Mouse (Mus musculus) cerebellum, postnatal 4 days (tissue): ENCODE results near the gene Grk6.
"Not testable (repeated sequence)": the region's sequence is repeated elsewhere in the genome, so short reads cannot be mapped to it uniquely, and the experiment has no call there.

Experiments used
- DNase-seq, 2 experiments: peaks; one replicate each; pipeline ENCODE4 v3.0.0; 2022; ENCODE audit warnings: low spot score in 2 of 2, mixed read lengths in 1 of 2

Grk6 gene

DNA sequence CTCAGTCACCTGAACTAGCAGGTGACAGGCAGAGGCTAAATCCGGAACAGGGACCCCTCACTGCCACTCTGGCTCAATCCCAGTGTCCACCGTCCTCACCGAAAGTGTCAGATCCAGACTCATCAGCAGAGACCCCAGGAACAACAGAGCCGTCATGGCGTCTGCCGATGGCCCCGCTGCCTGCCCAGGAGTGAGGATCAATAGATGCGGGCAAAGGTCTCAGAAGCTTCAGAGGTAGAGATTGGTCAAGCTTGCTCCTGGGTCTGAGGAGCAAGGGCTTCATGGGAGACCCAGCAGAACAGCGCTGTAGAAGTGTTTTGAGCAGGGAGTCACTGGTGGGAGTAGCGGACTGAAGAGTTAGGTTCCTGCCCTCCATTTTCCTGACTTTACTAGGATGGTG is 18.3 kb upstream of the Grk6 start, which contains the start of gene F12:
F12 (minus strand) TSS at position 181 of the 400 bp plus-strand sequence.
- no peak for DNase-seq

DNA sequence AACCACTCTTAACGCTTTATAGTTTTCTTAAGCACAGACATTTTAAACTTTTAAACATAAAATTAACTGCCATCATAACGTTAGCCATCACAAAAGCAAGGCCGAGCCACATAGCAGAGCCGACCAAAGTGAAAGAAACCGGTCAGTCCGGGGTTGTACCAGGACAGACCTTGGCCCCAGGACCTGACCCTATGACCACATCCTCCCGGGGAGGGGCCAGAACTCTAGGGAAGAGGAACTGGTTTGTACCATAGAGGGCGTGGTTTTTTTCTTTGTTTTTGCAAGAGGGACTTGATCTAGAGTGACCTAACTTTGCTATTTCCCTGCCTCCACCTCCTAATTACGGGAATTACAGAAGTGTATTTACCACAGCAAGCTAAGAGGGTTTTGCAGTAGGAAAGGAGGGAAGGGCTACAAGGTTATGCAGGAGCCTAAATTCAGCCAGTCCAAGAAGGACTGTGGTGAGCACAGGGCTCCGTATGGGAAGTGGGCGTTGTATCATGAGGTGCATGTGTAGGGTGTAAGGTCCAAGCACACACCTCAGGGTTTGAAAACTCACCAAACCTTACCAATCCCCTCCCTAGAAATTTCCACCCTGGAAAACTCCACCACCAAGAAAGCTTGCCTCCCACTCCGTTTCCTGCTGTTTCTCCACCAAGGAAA is 15.5 kb upstream of the Grk6 start:
- no peak for DNase-seq

- no peak for DNase-seq
Observed at GRCm38 (mm10) chr13:55430566-55430965, 14.3 kb upstream of the Grk6 start.

DNA sequence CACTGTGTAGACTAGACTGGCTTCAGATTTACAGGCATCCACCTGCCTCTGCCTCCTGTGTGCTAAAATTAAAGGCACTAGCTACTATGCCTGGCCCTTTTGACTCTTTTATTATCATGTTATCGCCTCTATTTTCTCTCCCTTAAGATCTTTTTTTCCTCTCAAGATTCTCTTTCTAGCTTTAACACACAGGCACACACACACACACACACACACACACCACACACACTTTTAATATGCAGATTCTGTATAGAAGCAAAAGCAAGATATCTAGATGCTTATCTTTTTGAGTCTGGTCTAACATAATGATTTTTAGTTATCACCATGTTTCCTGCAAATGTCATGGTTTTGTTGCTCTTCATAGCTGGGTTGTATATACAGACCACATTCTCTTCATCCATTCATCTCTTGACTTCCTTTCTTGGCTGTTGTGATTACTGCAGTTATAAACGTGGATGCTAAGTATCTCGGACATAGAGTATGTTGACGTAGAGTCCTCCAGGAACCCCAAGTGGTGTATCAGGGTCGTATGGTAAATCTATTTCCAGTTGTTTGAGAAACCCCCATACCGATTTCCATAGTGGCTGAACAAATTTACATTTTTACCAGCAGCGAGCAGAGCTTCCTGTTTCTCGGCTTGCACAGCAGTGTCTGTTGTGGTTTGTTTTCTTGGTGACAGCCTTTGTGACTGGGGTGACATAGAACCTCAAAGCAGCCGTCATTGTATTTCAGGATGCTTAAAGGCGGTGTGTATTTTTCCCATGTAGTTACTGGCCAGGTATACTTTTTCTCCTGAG is 12.8 kb upstream of the Grk6 start:
- no peak for DNase-seq

DNA sequence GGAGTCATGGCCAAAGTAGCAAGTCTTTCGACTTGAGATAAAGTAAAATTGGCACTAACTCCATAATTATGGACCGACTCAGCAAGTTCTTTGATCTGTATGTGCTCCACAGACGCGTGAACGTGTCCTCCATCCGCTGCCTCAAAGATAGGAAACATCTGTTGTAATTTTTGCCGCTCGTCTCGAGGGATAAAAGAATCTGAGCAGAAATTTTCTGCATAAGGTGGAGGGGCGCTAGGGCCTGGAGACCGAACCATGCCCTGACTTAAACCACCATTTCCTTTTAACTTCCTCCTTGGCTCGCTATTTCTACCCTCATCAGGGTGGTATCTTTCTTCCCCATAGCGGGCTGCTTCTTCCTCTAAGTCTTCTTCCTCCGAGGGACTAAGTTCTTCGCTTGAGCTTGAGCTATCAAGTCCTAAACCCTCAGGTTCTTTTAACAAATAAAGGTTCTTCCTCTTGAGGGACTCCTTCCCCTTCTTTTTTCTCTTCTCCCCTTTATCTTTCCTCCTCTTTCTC is 7.7 kb upstream of the Grk6 start:
- not testable (repeated sequence) for DNase-seq

DNA sequence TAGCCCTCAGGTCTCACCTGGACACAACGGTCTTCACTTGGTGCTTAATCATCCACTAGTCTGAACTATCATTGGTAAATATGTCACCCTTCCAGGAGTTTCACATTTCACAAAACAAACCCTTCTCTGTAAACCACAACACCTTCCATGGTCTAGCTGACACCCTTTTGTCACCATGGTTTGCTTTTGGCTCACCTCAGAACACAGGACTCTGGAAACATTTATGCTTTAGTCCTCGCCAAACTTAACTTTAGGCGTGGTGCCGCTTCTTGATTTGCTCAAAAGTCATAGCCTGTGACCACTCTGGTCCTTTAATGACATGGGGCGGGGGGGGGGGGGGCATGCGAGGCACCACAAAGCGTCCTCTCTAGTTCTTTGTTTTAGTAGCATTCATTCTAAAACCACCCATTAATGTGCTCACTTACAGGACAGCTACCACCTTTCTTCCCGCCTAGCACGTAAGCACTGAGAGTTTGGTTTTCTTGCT is 1.0 kb upstream of the Grk6 start:
- DNase-seq = no peak

DNA sequence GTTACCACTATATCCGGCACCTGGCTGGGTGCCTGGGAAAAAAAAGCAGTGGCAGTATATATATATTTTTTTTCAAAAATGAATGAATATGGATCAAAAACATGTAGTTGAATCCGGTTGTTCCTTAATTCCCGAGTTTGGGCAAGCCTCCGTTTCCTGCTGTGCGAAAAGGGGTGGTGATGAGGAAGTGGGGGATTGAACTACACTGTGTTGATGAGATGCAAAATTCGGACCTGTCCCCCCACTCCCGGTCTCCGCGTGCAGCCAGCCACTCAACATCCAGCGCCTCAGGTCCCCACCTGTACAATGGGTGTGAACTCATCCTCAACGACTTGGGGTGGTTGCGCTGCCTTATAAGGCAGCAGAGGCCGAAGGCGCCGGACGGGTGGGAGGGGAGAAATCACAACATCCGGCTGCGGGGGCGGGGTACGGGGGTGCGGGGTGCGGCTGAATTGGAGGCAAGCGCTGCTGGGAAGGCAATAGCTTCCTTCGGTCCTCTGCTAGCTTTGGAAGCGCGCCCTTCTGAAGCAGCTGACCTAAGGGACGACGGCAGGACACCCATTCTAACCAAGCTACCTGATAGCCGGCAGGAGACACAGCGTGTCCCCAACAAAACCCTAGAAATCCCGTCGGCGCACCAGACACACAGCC is 461 bp upstream of the Grk6 start:
- DNase-seq = no peak

GRCm38 (mm10) chr13:55445361-55446091 is 654 bp downstream of the Grk6 start:
- no peak for DNase-seq

GRCm38 (mm10) chr13:55446483-55447105 is 1.7 kb downstream of the Grk6 start:
- no peak for DNase-seq

- no peak for DNase-seq
Observed at GRCm38 (mm10) chr13:55447543-55447943, 2.7 kb downstream of the Grk6 start.

- no peak for DNase-seq
Observed at GRCm38 (mm10) chr13:55448131-55448530, 3.3 kb downstream of the Grk6 start.

- no peak for DNase-seq
Observed at GRCm38 (mm10) chr13:55449205-55449604, 4.3 kb downstream of the Grk6 start.

DNA sequence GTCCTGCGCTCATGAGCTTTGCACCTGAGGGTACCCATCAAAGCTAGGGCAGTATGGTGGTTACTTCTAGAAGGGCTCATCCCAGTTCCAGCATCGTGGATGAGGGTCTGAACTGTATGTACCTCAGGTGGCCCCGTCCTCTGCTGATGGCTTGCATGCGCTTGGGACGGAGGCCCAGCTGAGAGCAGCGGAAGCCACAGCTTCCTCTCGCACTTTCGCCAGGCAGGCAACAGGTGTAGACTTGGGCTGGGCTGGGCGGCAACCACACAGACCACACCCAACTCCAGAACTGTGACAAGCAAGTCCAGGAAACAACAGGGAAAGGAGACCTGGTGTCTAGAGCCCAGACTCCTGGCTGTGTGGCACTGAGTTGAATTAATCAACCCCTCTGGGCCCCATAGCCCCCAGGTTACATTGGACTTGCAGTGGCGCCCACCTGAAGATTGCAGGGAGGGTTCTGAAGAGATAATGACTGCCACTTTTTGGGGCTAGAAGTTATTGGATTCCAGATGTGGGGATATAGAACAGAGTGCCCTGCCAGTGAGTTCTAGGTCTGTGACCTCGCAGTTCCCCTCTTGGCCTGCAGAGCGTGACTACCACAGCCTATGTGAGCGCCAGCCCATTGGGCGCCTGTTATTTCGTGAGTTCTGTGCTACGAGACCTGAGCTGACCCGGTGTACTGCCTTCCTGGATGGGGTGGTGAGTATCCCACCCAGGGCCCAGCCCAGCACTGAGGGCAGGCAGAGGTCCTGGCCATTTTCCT is 5.0 kb downstream of the Grk6 start:
- no peak for DNase-seq

- peak in 1 of 2 experiments; percentile 73 for DNase-seq
Observed at GRCm38 (mm10) chr13:55450511-55450980, 5.7 kb downstream of the Grk6 start.

- DNase-seq = no peak
Observed at GRCm38 (mm10) chr13:55451296-55451695, 6.4 kb downstream of the Grk6 start.

- no peak for DNase-seq
Observed at GRCm38 (mm10) chr13:55451785-55452549, 7.1 kb downstream of the Grk6 start.

DNA sequence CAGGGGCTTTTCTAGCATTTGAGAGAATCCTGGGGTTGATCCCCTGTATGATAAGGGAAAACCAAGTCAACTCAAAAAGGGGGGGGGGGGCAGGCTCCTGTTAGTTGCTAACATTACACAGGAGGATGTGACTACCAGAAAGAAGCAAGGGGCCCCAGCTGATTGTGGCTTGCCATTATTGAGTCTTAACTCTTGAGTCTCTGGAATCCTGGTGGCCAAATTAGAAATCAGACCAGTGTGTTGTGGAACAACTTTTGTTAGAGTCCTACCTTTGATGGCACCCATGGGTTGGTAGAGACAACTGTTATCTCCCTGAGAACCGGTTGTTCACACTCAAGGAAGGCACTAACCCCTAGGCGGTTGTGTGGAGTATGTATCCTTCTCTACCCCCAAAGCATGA is 18.1 kb downstream of the Grk6 start:
- DNase-seq = no peak

GRCm38 (mm10) chr13:55463399-55464026 is 18.6 kb downstream of the Grk6 start:
- DNase-seq = no peak
